Mouse (Mus musculus) left cerebral cortex, adult 18-20 months (tissue): Measurements from ENCODE around the gene Zbtb8a. TPM values are rescaled to one million over a fixed set of nuclear protein-coding genes. Genes with fewer than 3 reads are reported as not detected.
A peak's percentile ranks its signal among the peaks of the same experiment; 100 is the strongest.
"Not testable (repeated sequence)": the region's sequence is repeated elsewhere in the genome, so short reads cannot be mapped to it uniquely, and the experiment has no call there.

Experiments
- DNase-seq, 2 experiments: peaks; one replicate each; pipeline ENCODE4 v3.0.0; 2021 to 2022; ENCODE audit warnings: low spot score in 2 of 2, mixed read lengths in 1 of 2
- long read RNA-seq, 2 experiments: library from polyadenylated mRNA; stranded (forward); transcript quantifications; one replicate each; pipeline ENCODE4 v2.0.0; 2021
- total RNA-seq, 2 experiments: library from RNA; stranded (reverse); gene quantifications; 2 replicates each; pipeline ENCODE4 v1.2.3; 2021

Gene Zbtb8a
- 1 to 10 TPM; 4.8 to 5.0 TPM for total RNA-seq
- long read RNA-seq, experiment 1, transcript Zbtb8a-201 (5 exons, 2,321 nt) = major isoform, 7 of 9 reads
- long read RNA-seq, experiment 1, partial matches to known transcripts = 2 of 9 reads
- long read RNA-seq, experiment 1, other reads (novel, unspliced or antisense) = 0 of 9 reads
- long read RNA-seq, experiment 2, transcript Zbtb8a-201 (5 exons, 2,321 nt) = major isoform, 11 of 12 reads
- long read RNA-seq, experiment 2, partial matches to known transcripts = 1 of 12 reads
- long read RNA-seq, experiment 2, other reads (novel, unspliced or antisense) = 0 of 12 reads

GRCm38 (mm10) chr4:129377601-129378390, at the start of gene Zbtb8a:
Zbtb8a (minus strand) TSS chr4:129378116.
- DNase-seq = peak; percentile 23 to 31

DNA sequence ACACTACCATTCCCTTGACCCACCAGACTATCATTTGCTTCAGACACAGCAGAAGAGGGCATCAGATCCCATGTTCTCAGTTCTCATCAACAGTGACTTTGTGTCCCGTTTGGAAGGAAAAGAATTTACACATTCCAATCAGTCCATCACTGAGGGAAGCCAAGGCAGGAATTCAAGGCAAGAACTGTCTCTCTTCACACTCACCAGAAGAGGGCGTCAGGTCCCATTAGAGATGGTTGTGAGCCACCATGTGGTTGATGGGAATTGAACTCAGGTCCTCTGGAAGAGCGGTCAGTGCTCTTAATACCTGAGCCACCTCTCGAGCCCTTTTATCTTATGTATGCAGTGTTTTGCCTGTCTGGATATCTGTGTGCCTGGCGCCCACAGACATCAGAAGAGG, 40.4 kb upstream of the Zbtb8a start:
- DNase-seq = no peak

DNA sequence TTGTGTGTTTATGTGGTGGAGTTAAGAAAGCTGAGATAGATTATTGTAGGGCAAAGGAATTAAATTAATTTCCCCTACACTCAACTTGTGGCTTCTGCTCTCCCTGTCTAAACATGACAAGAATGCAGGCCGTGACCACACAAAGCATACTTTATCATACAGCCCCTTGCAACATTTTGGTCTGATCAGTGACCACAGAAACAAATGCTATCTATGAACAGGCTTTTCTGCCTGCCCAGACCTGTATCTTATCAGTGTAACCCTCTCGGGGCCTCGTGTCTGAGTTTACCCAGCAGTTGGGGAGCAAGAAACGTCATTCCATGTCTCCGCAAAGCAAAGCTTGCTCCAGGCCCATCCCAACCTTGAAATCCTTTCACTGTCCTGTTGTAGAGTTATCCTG, 38.6 kb upstream of the Zbtb8a start:
- DNase-seq = no peak

- DNase-seq = no peak
Observed at GRCm38 (mm10) chr4:129415892-129416291, 38.0 kb upstream of the Zbtb8a start.

- DNase-seq = no peak
Observed at GRCm38 (mm10) chr4:129410991-129411390, 33.1 kb upstream of the Zbtb8a start.

DNA sequence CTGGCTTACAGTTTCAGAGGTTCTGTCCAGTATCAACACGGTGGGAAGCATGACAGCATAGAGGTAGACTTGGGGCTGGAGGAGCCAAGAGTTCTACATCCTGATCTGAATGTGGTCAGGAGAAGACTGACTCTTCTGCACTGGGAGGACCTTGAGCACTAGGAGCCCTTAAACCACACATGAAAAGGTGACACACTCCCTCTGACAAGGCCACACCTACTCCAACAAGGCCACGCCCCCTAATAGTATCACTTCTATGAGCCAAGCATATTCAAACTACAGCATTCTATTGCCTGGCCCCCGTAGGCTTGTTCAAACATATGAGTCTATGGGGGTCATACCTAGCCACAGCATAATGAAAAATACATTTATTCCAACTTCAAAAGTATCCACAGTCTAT, 32.6 kb upstream of the Zbtb8a start:
- DNase-seq = not testable (repeated sequence)

DNA sequence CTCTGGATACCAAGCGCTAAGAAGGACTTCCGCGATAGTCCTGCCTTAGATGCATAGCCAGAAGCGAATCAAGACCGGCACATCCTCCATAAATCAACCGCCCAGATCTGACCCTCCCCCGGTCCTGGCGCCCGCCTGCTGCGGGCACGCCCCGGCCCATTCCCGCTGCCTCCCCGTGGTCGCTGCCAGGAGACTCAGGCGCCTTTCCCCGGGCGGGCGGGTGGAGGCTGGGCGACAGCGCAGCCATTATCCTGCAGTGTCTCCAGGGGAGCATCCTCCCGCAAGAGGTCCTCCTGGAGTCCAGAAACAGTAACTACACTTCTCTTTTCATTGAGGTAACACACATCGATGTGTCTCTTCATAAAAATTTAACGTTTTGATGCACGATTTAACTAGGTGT, 28.5 kb upstream of the Zbtb8a start:
- peak; percentile 14 to 23 for DNase-seq

DNA sequence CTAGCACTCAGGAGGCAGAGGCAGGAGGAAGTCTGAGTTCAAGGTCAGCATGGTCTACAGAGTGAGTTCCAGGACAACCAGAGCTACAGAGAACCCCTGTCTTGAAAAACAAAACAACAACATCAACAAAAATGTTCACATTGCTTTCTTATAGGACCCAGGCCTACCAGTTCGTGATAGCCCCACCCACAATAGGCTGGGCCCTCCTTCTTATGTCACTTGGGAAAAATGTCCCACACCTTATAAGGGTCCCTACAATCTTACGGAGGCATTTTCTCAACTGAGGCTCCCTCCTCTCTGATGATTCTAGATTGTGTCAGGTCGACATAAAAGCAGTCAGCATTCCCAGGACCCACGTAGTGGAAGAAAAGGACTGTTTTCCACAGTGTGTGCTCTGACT, 21.9 kb upstream of the Zbtb8a start:
- DNase-seq = no peak

DNA sequence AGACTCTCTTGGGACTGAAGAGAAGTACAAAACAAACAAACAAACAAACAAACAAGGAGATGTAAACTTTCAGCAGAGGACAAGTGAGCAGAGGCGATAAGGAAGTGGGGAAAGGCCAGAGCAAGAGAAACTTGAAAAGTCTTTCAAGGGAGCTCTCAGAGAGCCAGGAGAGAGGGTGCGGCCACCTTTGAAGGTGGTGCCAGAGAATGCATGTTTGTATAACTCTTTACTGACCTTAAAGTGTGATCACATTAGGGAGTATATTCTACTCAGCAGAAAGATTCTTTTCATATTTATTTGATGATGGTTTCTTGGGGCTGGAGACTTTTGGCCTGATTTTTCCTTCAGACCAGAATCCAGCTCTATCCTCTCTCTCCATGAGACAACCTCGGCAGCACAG, 19.0 kb upstream of the Zbtb8a start:
- no peak for DNase-seq

GRCm38 (mm10) chr4:129394089-129394870, 16.4 kb upstream of the Zbtb8a start:
- no peak for DNase-seq

GRCm38 (mm10) chr4:129390936-129391557, 13.1 kb upstream of the Zbtb8a start:
- DNase-seq = no peak

DNA sequence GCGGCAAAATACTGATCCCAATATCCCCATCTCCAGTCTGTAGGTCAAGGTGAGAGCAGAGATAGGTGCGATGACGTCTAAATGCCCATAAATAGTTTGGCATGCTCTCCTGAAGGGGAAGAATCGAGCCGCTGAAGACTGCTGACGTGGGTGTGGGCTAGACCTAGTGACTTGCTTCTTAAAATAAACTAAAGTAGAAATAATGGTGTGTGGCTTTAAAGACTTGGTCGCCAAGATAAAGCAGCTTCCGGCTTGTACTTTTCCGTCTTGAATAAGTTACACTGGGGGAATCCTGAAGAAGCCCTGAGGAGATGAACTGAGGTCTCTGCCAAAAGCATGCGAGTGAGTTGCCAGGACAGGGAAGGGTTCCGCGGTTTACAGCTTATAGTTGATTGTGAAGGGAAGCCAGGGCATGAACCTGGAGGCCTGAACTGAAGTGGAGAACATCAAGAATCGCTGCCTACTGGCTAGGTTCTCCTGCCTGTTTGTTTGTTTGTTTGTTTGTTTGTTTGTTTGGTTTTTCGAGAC, 12.4 kb upstream of the Zbtb8a start:
- DNase-seq = no peak

DNA sequence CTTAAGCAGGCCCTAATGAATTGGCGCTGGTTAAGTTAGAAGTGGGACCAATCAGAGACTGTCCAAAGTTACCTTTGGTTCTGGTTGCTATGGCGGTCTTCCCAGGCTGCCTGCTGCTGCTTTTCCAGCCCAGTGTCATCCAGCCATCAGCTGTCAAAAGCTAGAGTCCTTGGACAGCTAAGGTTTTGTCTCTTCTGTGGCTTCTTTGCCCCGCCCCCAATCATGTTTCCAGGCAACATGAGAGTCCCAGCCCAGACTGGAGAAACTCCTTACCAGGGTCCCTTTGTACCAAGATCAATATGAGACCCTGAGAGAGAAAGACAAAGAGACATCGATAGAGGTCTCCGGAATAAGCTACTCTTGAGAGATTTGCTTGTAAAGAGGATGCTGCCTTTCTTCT, 10.5 kb upstream of the Zbtb8a start:
- no peak for DNase-seq

- DNase-seq = no peak
Observed at GRCm38 (mm10) chr4:129386989-129387388, 9.1 kb upstream of the Zbtb8a start.

GRCm38 (mm10) chr4:129386269-129386946, 8.5 kb upstream of the Zbtb8a start:
- DNase-seq = no peak

GRCm38 (mm10) chr4:129385685-129386084, 7.8 kb upstream of the Zbtb8a start:
- no peak for DNase-seq

- no peak for DNase-seq
Observed at GRCm38 (mm10) chr4:129384440-129384839, 6.5 kb upstream of the Zbtb8a start.

GRCm38 (mm10) chr4:129383586-129383985, 5.7 kb upstream of the Zbtb8a start:
- DNase-seq = no peak

- no peak for DNase-seq
Observed at GRCm38 (mm10) chr4:129382488-129382887, 4.6 kb upstream of the Zbtb8a start.

GRCm38 (mm10) chr4:129382029-129382428, 4.1 kb upstream of the Zbtb8a start:
- no peak for DNase-seq

- DNase-seq = no peak
Observed at GRCm38 (mm10) chr4:129381148-129381547, 3.2 kb upstream of the Zbtb8a start.
